Mouse (Mus musculus) urinary bladder, postnatal 25 days (tissue): ENCODE measurements at regions not wholly inside any gene's neighbourhood (a gene's known extent, or its start where the extent isn't known, plus 50 kb on each side); places are given as distances from the start of the nearest gene placed in this dataset.

ENCODE experiments used
- DNase-seq: peaks from one replicate; pipeline ENCODE4 v3.0.0; 2022; ENCODE audit warnings: low spot score

DNA sequence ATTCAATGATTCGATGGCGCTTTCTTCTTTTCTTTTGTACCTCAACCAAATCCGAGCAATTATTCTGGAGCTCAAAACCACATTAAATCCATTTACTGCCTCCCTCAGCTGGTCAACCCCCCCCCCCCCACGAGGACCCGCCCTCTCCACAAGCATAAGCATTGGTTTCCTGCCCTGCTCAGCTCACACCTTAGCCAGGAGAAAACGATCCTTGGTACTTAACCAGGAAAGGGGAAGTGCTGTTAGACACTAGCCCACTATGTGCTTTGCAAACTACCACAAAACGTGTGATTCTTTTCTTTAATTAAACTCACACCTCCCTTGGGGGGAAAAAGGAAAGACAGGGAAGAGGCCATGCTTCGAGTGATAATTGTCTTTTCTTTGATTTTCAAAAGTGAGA is 169.8 kb downstream of the Arrdc4 start:
- DNase-seq = no peak

GRCm38 (mm10) chr7:68571315-68571714 is 177.7 kb downstream of the Arrdc4 start:
- DNase-seq = no peak

DNA sequence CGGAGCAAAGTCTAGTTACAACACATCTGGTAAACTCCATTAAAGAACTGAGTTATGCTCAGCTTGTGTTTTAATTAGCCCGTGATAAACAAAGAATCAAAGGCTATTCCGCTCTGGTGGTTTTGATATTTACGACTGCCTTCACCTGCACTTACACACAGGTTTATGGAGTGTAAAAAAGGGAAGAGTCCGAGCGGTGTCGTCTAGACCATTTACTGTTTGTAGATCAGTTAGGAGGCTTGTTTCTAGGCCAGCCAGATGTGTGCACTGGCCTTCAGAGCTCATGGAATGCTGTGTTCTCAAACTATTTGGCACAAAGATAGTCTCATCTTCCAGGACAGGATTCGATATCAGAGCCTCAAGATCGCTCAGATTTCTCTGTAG is 180.9 kb downstream of the Arrdc4 start:
- DNase-seq = no peak

DNA sequence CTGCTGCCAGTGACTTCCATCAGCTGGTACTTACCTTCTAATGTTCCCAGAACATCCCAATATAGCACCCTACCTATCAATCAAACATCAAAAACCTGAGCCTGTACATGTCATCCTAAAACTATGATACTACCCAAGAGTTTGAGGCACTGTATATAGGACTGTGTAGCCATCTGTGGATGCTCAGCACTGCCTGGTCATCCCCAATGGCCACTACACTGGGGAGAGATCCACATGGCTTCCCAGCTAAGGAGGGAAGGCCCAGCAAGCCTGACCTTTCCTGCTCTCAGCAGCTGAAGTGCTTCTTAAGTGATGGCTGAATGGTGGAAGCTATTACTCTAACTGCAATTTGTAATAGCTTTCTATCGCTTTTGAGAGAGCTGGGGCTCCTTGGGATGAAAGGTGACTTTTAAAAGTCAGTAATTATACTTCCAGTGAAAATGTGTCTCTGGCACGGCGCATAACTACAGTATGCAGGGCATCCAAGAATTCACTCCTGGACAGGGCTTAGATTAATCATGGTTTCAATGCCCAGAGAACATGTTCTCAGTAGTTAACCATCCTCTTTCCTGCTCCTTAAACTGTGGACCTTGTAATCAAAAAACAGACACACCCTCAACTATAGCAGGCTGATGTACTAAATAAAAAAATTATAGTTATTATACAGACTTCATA is 181.5 kb downstream of the Arrdc4 start:
- no peak for DNase-seq

DNA sequence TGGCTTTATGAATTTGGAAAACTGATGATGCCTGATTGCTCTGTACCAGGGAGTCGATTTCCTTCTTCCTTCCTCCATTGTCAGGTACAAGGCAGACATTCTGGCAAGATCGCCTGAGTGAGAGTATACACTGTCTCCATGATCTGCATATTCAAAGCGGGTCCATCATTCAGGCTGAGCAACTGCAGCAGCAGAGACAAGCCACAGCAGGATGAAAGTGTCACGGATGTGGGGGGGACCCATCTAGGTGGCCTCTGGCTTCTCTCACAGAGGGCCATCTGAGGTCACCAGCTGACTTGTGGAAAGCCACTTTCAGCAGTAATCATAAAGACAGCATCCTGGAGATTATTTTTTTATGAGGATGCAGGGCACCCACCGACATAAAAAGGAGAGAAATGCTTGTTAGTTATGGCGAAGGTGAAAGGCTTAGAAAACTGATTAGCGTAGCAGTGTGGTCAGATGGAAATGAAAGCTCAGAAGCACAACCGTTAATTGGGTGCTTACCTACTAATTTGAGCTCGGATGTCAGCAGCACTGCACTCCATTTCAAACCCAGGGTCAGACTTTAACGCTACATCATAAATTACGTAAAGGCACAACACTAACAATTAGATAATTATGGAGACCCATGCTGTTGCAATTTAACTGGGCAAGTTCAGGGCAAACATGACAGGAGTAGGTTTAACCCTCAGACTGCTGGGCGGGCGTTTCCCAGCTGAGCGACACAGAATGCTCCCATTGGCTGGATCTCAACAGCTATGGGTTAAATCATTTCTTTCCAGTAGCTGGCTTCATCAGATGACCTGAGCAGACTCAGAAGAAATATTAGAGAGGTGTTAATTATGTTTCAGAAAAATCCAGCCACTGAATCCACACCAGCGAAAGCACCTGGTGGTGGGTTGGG is 189.3 kb downstream of the Arrdc4 start:
- no peak for DNase-seq

DNA sequence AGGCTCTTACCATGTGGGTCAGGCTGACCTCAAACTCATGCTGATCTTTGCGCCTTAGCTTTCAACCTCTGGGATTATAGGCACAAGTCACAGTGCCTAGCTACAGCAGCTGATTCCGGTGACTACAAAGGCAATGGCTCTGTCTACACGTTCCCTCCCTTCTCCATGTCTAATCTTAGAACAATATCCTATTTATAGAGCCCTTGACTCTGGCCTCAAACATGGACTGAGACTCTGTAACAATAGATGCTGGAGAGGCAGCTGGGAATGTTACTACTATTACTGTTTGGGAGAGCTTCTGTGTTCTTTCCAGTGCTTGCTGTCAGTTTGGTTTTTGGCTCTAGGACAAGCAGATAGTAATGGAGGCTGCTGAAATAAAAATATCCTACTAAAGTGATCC is 198.7 kb downstream of the Arrdc4 start:
- DNase-seq = no peak

- no peak for DNase-seq
These were observed 200.9 kb downstream of the Arrdc4 start for GRCm38 (mm10) chr7:68548176-68548575.

DNA sequence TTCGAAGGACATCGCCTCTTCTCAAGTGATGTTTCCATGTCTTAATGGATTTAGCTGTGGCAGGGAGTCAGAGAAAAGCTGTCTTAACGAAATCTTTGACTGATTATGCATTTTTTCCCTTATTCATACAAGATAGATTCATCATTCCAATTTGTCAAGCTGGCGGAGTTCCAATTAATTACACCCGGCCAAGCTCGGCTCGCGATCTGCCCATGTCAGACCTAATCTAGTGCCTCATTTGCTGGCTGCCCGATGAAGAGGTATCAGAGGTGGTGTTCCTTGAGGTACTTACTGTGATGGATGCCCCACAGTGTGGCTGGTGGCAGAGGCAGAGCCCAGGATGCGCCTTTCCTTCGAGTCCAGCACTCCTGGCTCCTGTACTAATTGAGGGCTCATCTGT is 204.9 kb downstream of the Arrdc4 start:
- DNase-seq = no peak

DNA sequence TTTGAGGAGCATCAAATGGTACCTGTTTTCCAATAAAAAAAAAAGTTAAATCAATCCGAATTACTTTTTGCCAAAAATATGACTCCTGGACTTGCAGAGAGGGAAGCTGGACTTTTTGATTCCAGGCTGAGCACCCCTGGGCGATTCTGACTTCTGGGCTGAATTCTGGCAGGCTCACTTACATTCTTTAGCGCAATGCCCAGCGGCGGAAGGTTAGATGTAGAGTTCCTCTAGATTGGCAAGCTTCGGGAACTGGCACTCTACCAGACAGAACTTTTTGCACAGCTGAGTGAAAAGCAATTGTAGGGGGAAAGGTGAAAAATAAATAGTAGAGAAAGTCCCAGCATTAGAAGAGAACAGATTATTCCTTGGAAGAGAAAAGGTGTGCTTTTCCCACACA is 235.5 kb downstream of the Fam169b start:
- DNase-seq = no peak

GRCm38 (mm10) chr7:68491143-68491810 is 217.6 kb downstream of the Fam169b start:
- DNase-seq = no peak

DNA sequence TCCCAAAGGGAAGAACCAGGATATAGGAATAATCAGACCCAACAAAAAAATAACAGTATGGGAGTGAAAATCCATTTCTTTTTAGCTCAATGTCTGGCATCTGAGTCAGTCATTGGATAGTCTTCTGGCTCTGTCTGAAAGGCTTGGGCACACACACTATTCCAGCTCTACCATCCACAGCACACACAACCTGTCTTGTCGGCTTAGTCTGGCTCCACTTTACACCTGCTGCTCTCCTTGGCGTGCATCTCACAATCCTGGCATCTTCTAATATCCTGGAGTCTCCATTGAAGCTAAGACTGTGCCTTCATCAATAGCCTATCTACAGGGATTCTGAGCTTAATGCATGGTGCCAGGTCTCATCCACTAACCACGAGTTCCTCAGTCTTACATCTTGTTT is 213.0 kb downstream of the Fam169b start:
- DNase-seq = no peak

- DNase-seq = no peak
These were observed 208.9 kb downstream of the Fam169b start for GRCm38 (mm10) chr7:68482553-68482952.

DNA sequence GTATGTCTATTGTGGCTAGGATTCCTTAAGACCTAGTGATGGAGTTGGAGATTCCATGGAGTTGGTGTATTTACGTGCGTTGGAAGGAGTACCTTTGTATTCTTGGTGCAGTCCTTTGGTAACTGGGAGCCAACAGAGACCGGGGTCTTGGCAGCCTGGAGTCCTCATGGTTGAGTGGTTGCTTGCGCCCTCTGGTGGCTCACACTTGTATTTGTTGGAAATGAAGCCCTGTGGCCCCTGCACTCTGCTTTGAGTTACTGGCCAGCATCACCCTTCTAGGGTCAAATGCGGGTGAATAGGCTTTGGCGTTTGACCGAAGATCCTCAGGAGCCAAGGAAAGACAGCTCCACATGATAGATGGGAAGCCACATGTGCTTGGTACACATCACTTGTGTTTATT is 207.1 kb downstream of the Fam169b start:
- DNase-seq = peak; percentile 51

GRCm38 (mm10) chr7:68480336-68480735 is 206.7 kb downstream of the Fam169b start:
- DNase-seq = no peak

GRCm38 (mm10) chr7:68478044-68478443 is 204.4 kb downstream of the Fam169b start:
- no peak for DNase-seq

- no peak for DNase-seq
These were observed 199.2 kb downstream of the Fam169b start for GRCm38 (mm10) chr7:68472800-68473199.

DNA sequence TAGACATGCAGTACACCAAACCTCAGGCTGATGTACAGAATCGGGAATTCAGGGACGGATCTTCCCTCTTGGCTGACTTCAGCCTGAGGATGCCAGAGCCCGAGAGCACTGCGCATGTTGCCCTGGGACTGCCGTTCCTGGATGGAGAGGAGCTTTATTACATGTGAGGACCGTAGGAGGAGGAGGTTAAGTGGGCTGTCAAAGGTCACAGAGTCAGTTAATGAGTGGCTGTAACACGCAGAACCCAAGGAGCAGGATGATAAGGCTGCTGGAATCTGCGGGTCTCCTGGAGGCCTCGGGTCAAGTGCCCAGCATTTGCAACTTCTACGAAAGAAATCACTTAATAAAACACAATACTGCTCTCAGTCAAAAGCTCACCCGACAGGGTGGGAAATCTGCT is 197.3 kb downstream of the Fam169b start:
- no peak for DNase-seq

- DNase-seq = no peak
These were observed 194.9 kb downstream of the Fam169b start for GRCm38 (mm10) chr7:68468574-68468973.

DNA sequence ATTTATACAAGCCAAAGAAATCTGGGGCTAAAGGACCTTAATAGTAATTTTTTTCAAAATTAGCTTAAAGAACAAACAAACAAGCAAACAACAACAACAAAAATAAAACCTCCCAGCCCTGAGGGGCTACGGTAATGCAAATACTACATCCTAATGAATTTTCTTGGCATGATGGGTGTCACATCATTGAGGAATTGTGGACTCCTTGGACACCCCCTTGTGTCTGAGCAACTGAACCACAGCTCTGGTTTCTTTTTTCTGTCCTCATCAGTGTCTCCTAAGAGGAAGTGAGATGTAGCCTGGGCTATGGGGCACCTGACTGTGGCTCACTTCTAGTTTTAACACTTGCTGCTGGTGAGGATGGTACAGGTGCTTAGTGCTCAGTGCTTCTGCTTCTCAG is 184.2 kb downstream of the Fam169b start:
- DNase-seq = no peak

GRCm38 (mm10) chr7:68455451-68455850 is 181.8 kb downstream of the Fam169b start:
- DNase-seq = no peak

- DNase-seq = no peak
These were observed 179.5 kb downstream of the Fam169b start for GRCm38 (mm10) chr7:68453028-68453692.

GRCm38 (mm10) chr7:68444426-68445095 is 170.9 kb downstream of the Fam169b start:
- DNase-seq = no peak
